Mouse (Mus musculus): ENCODE data around the gene Clec4b2.
"Not testable (repeated sequence)": the region's sequence is repeated elsewhere in the genome, so short reads cannot be mapped to it uniquely, and the experiment has no call there.

Gene Clec4b2

GRCm38 (mm10) chr6:123172593-123172992 lies at the start of gene Clec4b2:
TSS of gene Clec4b2 (plus strand) at chr6:123172893.
- DNase-seq (ENCODE audit: low spot score) = no peak

- no peak for DNase-seq (ENCODE audit: low spot score)
Measured at GRCm38 (mm10) chr6:123123195-123123594, 49.5 kb upstream of the Clec4b2 start.

GRCm38 (mm10) chr6:123127173-123127572 lies 45.5 kb upstream of the Clec4b2 start:
- DNase-seq (ENCODE audit: low spot score) = no peak

- DNase-seq (ENCODE audit: low spot score) = not testable (repeated sequence)
Measured at GRCm38 (mm10) chr6:123137766-123138526, 34.7 kb upstream of the Clec4b2 start.

- DNase-seq (ENCODE audit: low spot score) = no peak
Measured at GRCm38 (mm10) chr6:123170106-123170505, 2.6 kb upstream of the Clec4b2 start.

GRCm38 (mm10) chr6:123171040-123171439 lies 1.7 kb upstream of the Clec4b2 start:
- no peak for DNase-seq (ENCODE audit: low spot score)

- DNase-seq (ENCODE audit: low spot score) = no peak
Measured at GRCm38 (mm10) chr6:123175549-123175948, 2.9 kb downstream of the Clec4b2 start.

GRCm38 (mm10) chr6:123184862-123185261 lies 12.2 kb downstream of the Clec4b2 start:
- DNase-seq (ENCODE audit: low spot score) = not testable (repeated sequence)

- DNase-seq (ENCODE audit: low spot score) = no peak
Measured at GRCm38 (mm10) chr6:123207187-123208076, 34.7 kb downstream of the Clec4b2 start.

GRCm38 (mm10) chr6:123208077-123208439 lies 35.4 kb downstream of the Clec4b2 start:
- not testable (repeated sequence) for DNase-seq (ENCODE audit: low spot score)

GRCm38 (mm10) chr6:123211726-123212125 lies 39.0 kb downstream of the Clec4b2 start:
- DNase-seq (ENCODE audit: low spot score) = no peak

- no peak for DNase-seq (ENCODE audit: low spot score)
Measured at GRCm38 (mm10) chr6:123227519-123228166, 55.0 kb downstream of the Clec4b2 start.

GRCm38 (mm10) chr6:123229644-123230043 lies 57.0 kb downstream of the Clec4b2 start, which contains the start of gene Clec4n:
TSS of gene Clec4n (plus strand) at chr6:123229843.
- no peak for DNase-seq (ENCODE audit: low spot score)

GRCm38 (mm10) chr6:123231149-123231548 lies 58.5 kb downstream of the Clec4b2 start:
- DNase-seq (ENCODE audit: low spot score) = no peak

GRCm38 (mm10) chr6:123237582-123237981 lies 64.9 kb downstream of the Clec4b2 start:
- DNase-seq (ENCODE audit: low spot score) = no peak

- DNase-seq (ENCODE audit: low spot score) = no peak
Measured at GRCm38 (mm10) chr6:123244201-123244600, 71.5 kb downstream of the Clec4b2 start.

- DNase-seq (ENCODE audit: low spot score) = not testable (repeated sequence)
Measured at GRCm38 (mm10) chr6:123248862-123249261, 76.2 kb downstream of the Clec4b2 start.

GRCm38 (mm10) chr6:123252735-123253134 lies 80.0 kb downstream of the Clec4b2 start:
- DNase-seq (ENCODE audit: low spot score) = no peak
